Mouse (Mus musculus) liver, adult 2 months (tissue): ENCODE measurements at regions not wholly inside any gene's neighbourhood (a gene's known extent, or its start where the extent isn't known, plus 50 kb on each side); places are given as distances from the start of the nearest gene placed in this dataset.

Experiments used
- DNase-seq: peaks from one replicate; pipeline ENCODE4 v3.0.0-alpha.2; 2011; ENCODE audit warnings: low read depth, low spot score; ENCODE audit errors: extremely low read depth
- H3K27ac ChIP-seq: fragments of 200-500 bp; replicated peaks from 2 replicates; pipeline ENCODE4 v1.5.1; 2012; ENCODE audit warnings: low read depth, mild to moderate bottlenecking, control low read depth, inconsistent platforms, low read length; ENCODE audit not compliant: insufficient read depth
- H3K27me3 ChIP-seq: fragments of 200-500 bp; 2 replicates; pipeline ENCODE4 v1.6.1; 2012; ENCODE audit warnings: mild to moderate bottlenecking, moderate library complexity, low read length, inconsistent platforms; ENCODE audit not compliant: control insufficient read depth, insufficient read depth
- H3K36me3 ChIP-seq: fragments of 200-500 bp; 2 replicates; pipeline ENCODE4 v1.6.1; 2012; ENCODE audit warnings: low read length, inconsistent platforms; ENCODE audit not compliant: control insufficient read depth, insufficient read depth
- H3K4me1 ChIP-seq: fragments of 200-500 bp; 2 replicates; pipeline ENCODE4 v1.6.1; 2011; ENCODE audit warnings: low read length; ENCODE audit not compliant: control insufficient read depth, insufficient read depth
- H3K4me3 ChIP-seq: fragments of 200-500 bp; 2 replicates; pipeline ENCODE4 v1.5.1; 2011; ENCODE audit warnings: low read depth, mild to moderate bottlenecking, control low read depth, low read length, moderate library complexity; ENCODE audit not compliant: insufficient read depth
- H3K79me2 ChIP-seq: fragments of 200-500 bp; 2 replicates; pipeline ENCODE4 v1.6.1; 2012; ENCODE audit warnings: inconsistent platforms, mild to moderate bottlenecking, low read length, moderate library complexity; ENCODE audit not compliant: control insufficient read depth, insufficient read depth
- H3K9ac ChIP-seq: fragments of 200-500 bp; 2 replicates; pipeline ENCODE4 v1.6.1; 2012; ENCODE audit warnings: low read depth, mild to moderate bottlenecking, control low read depth, inconsistent platforms, low read length
- CTCF ChIP-seq: fragments of 200-500 bp; IDR thresholded peaks from 2 replicates; pipeline ENCODE4 v1.5.1; 2011; ENCODE audit warnings: low read depth, low read length, control low read depth
- POLR2A ChIP-seq: fragments of 200-500 bp; IDR thresholded peaks from 2 replicates; pipeline ENCODE4 v1.6.1; 2011; ENCODE audit warnings: low read length, control low read depth; ENCODE audit not compliant: insufficient read depth; ENCODE audit errors: extremely low read depth
- WGBS: fragments of 180-500 bp; shearing (Covaris S2); methylation state at CpG from one replicate; pipeline ENCODE4 v1.1.7; 2018; 5-methylcytosine and 5-hydroxymethylcytosine counted together

GRCm38 (mm10) chr5:132774141-132774680 lies 231.1 kb upstream of the Auts2 start:
- H3K9ac ChIP-seq, result no peak overlapping the region
- no peak overlapping the region for H3K4me3 ChIP-seq
- TF ChIP-seq POLR2A, result no peak
- no peak for TF ChIP-seq CTCF
- DNase-seq, result no peak
- WGBS, result 56% methylated on average over 1 of the region's 1 CpGs
- H3K36me3 ChIP-seq, result no peaks in the 10 kb centered on the region
- H3K4me1 ChIP-seq, result no peaks in the 10 kb centered on the region
- H3K27me3 ChIP-seq, result no peaks in the 10 kb centered on the region
- H3K79me2 ChIP-seq, result no peaks in the 10 kb centered on the region
- no peak overlapping the region for H3K27ac ChIP-seq

- TF ChIP-seq CTCF, result no peak
- no peak for TF ChIP-seq POLR2A
- no peak overlapping the region for H3K27ac ChIP-seq
- H3K9ac ChIP-seq, result no peak overlapping the region
- H3K36me3 ChIP-seq, result no peaks in the 10 kb centered on the region
- no peaks in the 10 kb centered on the region for H3K4me1 ChIP-seq
- H3K79me2 ChIP-seq, result no peaks in the 10 kb centered on the region
- 39% methylated on average over 4 of the region's 4 CpGs for WGBS
- no peak for DNase-seq
- H3K4me3 ChIP-seq, result no peak overlapping the region
- no peaks in the 10 kb centered on the region for H3K27me3 ChIP-seq
Measured at GRCm38 (mm10) chr5:132760396-132760795, 217.3 kb upstream of the Auts2 start.

GRCm38 (mm10) chr5:132759751-132760150 lies 216.6 kb upstream of the Auts2 start:
- Histone ChIP-seq H3K4me1 (no peaks in the 10 kb centered on the region), H3K27me3 (no peaks in the 10 kb centered on the region), H3K27ac (no peak overlapping the region), H3K36me3 (no peaks in the 10 kb centered on the region), H3K9ac (no peak overlapping the region), H3K4me3 (no peak overlapping the region), H3K79me2 (no peaks in the 10 kb centered on the region)
- WGBS, result 83% methylated on average over 6 of the region's 6 CpGs
- no peak for TF ChIP-seq CTCF
- no peak for TF ChIP-seq POLR2A
- DNase-seq, result no peak

GRCm38 (mm10) chr5:132758941-132759340 lies 215.8 kb upstream of the Auts2 start:
- no peaks in the 10 kb centered on the region for H3K27me3 ChIP-seq
- no peak overlapping the region for H3K27ac ChIP-seq
- no peaks in the 10 kb centered on the region for H3K79me2 ChIP-seq
- H3K4me3 ChIP-seq, result no peak overlapping the region
- no peak for TF ChIP-seq POLR2A
- no peak for TF ChIP-seq CTCF
- 83% methylated on average over 10 of the region's 10 CpGs for WGBS
- no peak overlapping the region for H3K9ac ChIP-seq
- no peaks in the 10 kb centered on the region for H3K4me1 ChIP-seq
- no peak for DNase-seq
- no peaks in the 10 kb centered on the region for H3K36me3 ChIP-seq

GRCm38 (mm10) chr5:132737966-132738365 lies 194.8 kb upstream of the Auts2 start:
- Histone ChIP-seq H3K27ac (no peak overlapping the region), H3K36me3 (no peaks in the 10 kb centered on the region), H3K79me2 (no peaks in the 10 kb centered on the region), H3K27me3 (no peaks in the 10 kb centered on the region), H3K4me1 (no peaks in the 10 kb centered on the region), H3K4me3 (no peak overlapping the region), H3K9ac (no peak overlapping the region)
- no peak for DNase-seq
- 88% methylated on average over 5 of the region's 5 CpGs for WGBS
- TF ChIP-seq POLR2A (no peak), CTCF (no peak)

- WGBS, result 52% methylated on average over 10 of the region's 10 CpGs
- H3K79me2 ChIP-seq, result no peaks in the 10 kb centered on the region
- H3K27me3 ChIP-seq, result no peaks in the 10 kb centered on the region
- H3K27ac ChIP-seq, result no peak overlapping the region
- H3K9ac ChIP-seq, result no peak overlapping the region
- TF ChIP-seq CTCF (no peak), POLR2A (no peak)
- H3K4me1 ChIP-seq, result no peaks in the 10 kb centered on the region
- H3K4me3 ChIP-seq, result no peak overlapping the region
- no peaks in the 10 kb centered on the region for H3K36me3 ChIP-seq
- no peak for DNase-seq
Measured at GRCm38 (mm10) chr5:132728689-132729189, 185.6 kb upstream of the Auts2 start.
